Mouse (Mus musculus) embryonic facial prominence, embryonic 13.5 days (tissue): ENCODE data around the gene Mapk11. TPM values are rescaled to one million over a fixed set of nuclear protein-coding genes. Genes with fewer than 3 reads are reported as not detected.

ENCODE experiments used
- ATAC-seq: fragments of 200-750 bp; cut with Nextera tagmentation; 2 replicates; pipeline ENCODE4 v1.8.0; 2017; ENCODE audit warnings: low read depth; ENCODE audit not compliant: insufficient number of reproducible peaks, insufficient read depth, low FRiP score, low TSS enrichment
- H3K27ac ChIP-seq: fragments of 300-500 bp; sonication (generic); 2 replicates; pipeline ENCODE4 v1.5.1; 2015; ENCODE audit warnings: moderate library complexity, mild to moderate bottlenecking, inconsistent platforms
- H3K27me3 ChIP-seq: fragments of 300-500 bp; sonication (generic); 2 replicates; pipeline ENCODE4 v1.6.1; 2015; ENCODE audit warnings: mild to moderate bottlenecking, inconsistent platforms
- H3K36me3 ChIP-seq: fragments of 300-500 bp; sonication (generic); 2 replicates; pipeline ENCODE4 v1.6.1; 2015; ENCODE audit warnings: mild to moderate bottlenecking, inconsistent platforms
- H3K4me1 ChIP-seq: fragments of 300-500 bp; sonication (generic); 2 replicates; pipeline ENCODE4 v1.6.1; 2015; ENCODE audit warnings: inconsistent platforms
- H3K4me2 ChIP-seq: fragments of 300-500 bp; sonication (generic); 2 replicates; pipeline ENCODE4 v1.6.1; 2015; ENCODE audit warnings: moderate library complexity, mild to moderate bottlenecking, inconsistent platforms
- H3K4me3 ChIP-seq: fragments of 300-500 bp; sonication (generic); 2 replicates; pipeline ENCODE4 v1.5.1; 2015; ENCODE audit warnings: mild to moderate bottlenecking, inconsistent platforms
- H3K9ac ChIP-seq: fragments of 300-500 bp; sonication (generic); 2 replicates; pipeline ENCODE4 v1.6.1; 2015; ENCODE audit warnings: mild to moderate bottlenecking, inconsistent platforms
- H3K9me3 ChIP-seq: fragments of 300-500 bp; sonication (generic); 2 replicates; pipeline ENCODE4 v1.6.1; 2016; ENCODE audit warnings: inconsistent platforms
- WGBS: fragments of 180-500 bp; shearing (Covaris S2); methylation state at CpG from one replicate; pipeline ENCODE4 v1.1.7; 2015; ENCODE audit warnings: mixed read lengths; 5-methylcytosine and 5-hydroxymethylcytosine counted together
- polyA plus RNA-seq: library from polyadenylated mRNA; unstranded; fragments of >200 nt; fragmentation: Nextera tagmentation; extraction: Ambion mirVana; gene quantifications from 2 replicates; pipeline ENCODE4 v1.2.1, GENCODE M21; 2015

Gene Mapk11
- polyA plus RNA-seq, 1 experiment from 2014 or later, result 13.3 TPM

- Histone ChIP-seq H3K9ac (peak within 1 kb of the TSS; percentile 66), H3K36me3 (no peaks in the 10 kb centered on the region), H3K4me2 (peak within 1 kb of the TSS; percentile 90), H3K4me1 (peaks cover 21% of the 10 kb centered on the region), H3K27me3 (peaks cover 71% of the 10 kb centered on the region), H3K27ac (no peak within 1 kb of the TSS), H3K9me3 (no peaks in the 10 kb centered on the region), H3K4me3 (peak within 1 kb of the TSS; percentile 50)
- ATAC-seq, result 0 out of 2 replicates have a peak, but pooled peaks have one; percentile 37
- WGBS, result under 1% methylated on average over 21 of the region's 21 CpGs
These were observed 8.7 kb downstream of the Mapk11 start, which contains the start of gene Mapk12 for GRCm38 (mm10) chr15:89140659-89141252. Mapk12 (minus strand) TSS chr15:89140703.

DNA sequence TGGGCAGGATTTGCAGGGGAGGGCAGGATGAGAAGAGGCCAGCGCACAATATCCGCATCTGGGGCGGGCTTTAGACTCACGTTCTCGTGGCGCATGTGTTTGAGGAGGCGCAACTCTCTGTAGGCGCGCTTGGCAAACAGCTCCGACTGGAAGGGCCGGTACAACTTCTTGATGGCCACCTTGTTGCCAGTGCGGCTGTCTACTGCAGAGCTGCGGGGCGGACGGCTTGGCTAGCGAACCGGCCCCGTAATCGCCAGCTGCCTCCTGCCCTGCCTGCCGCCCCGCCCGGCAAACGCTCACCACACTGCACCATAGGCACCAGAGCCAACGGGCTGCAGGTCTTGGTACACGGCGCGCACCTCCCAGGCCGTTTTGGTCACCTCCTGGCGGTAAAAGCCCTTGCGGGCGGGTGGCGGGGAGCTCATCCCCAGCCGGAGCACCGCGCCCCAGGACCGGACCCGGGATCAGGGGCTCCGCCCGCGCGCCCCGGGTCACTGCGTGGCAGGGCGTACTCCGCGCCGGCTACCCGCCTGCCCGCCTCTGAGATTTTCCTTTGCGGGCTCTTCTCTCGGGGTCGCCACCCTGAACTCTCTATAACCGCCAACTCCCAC lies 9.3 kb downstream of the Mapk11 start:
- Histone ChIP-seq H3K4me3 (peak overlapping the region; percentile 50), H3K4me1 (peaks cover 21% of the 10 kb centered on the region), H3K27ac (no peak overlapping the region), H3K4me2 (peak overlapping the region; percentile 90), H3K9me3 (no peaks in the 10 kb centered on the region), H3K9ac (peak overlapping the region; percentile 66), H3K36me3 (no peaks in the 10 kb centered on the region), H3K27me3 (peaks cover 65% of the 10 kb centered on the region)
- no peak for ATAC-seq
- WGBS, result under 1% methylated on average over 53 of the region's 53 CpGs

DNA sequence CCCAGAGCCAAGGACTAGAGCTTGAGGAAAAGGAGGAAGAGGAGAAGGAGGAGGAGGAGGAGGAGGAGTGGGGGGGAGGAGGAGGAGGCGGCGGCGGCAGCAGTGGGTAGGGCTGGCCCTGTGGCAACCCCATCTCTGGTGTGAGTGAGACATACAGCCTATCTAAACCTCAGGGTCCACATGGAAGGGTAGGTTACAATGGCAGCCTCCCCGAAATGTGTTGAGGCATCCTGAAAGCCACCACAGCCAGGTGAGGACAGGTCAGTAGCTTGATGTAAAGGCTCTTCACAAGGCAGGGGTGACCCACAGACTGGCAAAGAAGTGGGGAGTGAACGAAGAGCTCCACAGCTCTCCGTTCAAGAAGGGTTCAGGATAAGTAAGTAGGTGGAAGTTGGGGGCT lies 10.9 kb downstream of the Mapk11 start:
- 88% methylated on average over 6 of the region's 6 CpGs for WGBS
- no peak overlapping the region for H3K4me3 ChIP-seq
- no peak overlapping the region for H3K9ac ChIP-seq
- H3K4me2 ChIP-seq, result no peak overlapping the region
- ATAC-seq, result no peak
- peaks cover 21% of the 10 kb centered on the region for H3K4me1 ChIP-seq
- no peak overlapping the region for H3K27ac ChIP-seq
- no peaks in the 10 kb centered on the region for H3K9me3 ChIP-seq
- H3K36me3 ChIP-seq, result no peaks in the 10 kb centered on the region
- peaks cover 52% of the 10 kb centered on the region for H3K27me3 ChIP-seq

DNA sequence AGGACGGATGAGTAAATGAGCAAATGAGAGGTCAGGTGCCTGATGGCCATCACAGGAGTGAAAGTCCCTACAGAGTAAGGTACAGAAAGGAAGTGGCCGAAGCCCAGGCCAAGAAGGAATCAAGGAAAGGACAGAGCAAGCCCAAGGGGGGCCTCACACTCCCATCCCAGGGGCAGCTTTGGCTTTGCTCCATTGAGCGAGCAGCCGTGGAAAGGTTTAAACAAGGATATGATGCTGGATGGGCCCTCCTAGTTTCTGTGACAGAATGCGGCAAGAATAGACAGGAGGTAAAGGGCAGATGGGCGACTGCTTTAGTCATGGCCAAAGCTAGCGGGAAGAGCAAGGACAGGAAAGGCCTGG lies 11.4 kb downstream of the Mapk11 start:
- Histone ChIP-seq H3K27ac (no peak overlapping the region), H3K4me3 (no peak overlapping the region), H3K27me3 (peaks cover 52% of the 10 kb centered on the region), H3K9ac (no peak overlapping the region), H3K4me1 (peaks cover 21% of the 10 kb centered on the region), H3K4me2 (no peak overlapping the region), H3K9me3 (no peaks in the 10 kb centered on the region), H3K36me3 (no peaks in the 10 kb centered on the region)
- WGBS, result 83% methylated on average over 7 of the region's 7 CpGs
- ATAC-seq, result no peak

DNA sequence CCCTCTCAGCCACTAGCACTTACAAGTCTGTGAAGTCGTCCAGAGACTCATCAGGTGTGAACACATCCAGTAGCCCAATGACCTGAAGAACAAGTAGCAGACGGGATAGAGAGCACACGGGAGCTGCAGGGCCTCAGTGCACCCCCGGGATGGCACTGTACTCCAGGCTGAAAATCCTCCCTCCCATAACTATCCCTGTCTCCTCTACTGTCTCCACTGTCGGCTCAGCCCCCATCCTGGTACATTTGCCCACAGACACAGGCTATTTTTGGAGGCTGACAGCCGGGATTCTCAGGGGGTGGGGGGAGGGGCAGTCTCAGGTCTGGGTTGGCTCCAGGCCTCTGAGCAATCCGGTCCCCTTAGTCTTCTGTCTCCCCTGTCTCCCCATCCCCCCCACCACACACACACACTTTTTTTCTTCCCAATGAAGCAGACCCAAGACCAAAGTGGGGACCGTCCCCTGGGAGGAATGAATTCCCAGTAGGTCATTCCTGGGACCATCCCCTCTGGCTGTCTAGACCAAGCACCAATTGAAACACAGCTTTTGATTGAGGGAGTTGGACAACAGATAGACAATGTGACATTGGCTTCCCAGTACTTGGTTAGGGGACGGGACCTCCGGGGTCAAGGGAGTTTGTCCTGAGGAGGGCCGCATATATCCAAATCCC lies 11.9 kb downstream of the Mapk11 start:
- Histone ChIP-seq H3K4me2 (no peak overlapping the region), H3K4me1 (peaks cover 21% of the 10 kb centered on the region), H3K36me3 (no peaks in the 10 kb centered on the region), H3K27me3 (peaks cover 49% of the 10 kb centered on the region), H3K9me3 (no peaks in the 10 kb centered on the region), H3K27ac (no peak overlapping the region), H3K9ac (no peak overlapping the region), H3K4me3 (no peak overlapping the region)
- 65% methylated on average over 11 of the region's 11 CpGs for WGBS
- ATAC-seq, result no peak

DNA sequence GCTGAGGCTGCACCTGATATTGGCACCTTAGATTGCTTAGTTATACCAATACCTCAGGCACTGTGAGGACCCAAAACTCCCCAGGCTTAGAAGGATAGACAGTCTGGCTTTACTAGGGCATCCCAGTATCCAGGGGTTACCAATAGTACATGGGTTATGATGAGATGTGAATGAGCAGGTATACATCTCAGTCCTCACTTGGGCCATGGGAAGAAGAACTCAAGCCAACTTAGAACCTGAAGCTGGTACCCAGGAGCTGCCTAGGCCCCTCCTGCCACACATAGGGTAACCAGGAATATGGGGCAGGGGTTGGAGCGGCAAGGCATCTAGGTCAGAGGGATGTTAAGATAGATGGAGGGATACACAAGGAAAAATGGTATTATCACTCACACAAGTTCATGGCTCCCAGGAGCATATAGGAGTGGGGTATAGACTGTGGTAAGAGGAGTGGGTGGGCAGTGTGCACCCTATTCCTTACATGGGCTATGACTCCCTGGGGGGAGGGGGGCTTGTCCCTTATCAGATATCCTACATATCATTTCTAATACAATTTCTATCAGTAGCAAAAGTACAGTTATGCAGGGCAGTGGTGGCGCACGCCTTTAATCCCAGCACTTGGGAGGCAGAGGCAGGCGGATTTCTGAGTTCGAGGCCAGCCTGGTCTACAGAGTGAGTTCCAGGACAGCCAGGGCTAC lies 12.8 kb downstream of the Mapk11 start:
- Histone ChIP-seq H3K4me2 (no peak overlapping the region), H3K9ac (no peak overlapping the region), H3K4me3 (no peak overlapping the region), H3K27me3 (peaks cover 40% of the 10 kb centered on the region), H3K27ac (no peak overlapping the region), H3K36me3 (no peaks in the 10 kb centered on the region), H3K9me3 (no peaks in the 10 kb centered on the region), H3K4me1 (peaks cover 21% of the 10 kb centered on the region)
- WGBS, result 96% methylated on average over 5 of the region's 5 CpGs
- ATAC-seq, result no peak

- Histone ChIP-seq H3K9ac (no peak overlapping the region), H3K9me3 (no peaks in the 10 kb centered on the region), H3K36me3 (no peaks in the 10 kb centered on the region), H3K4me2 (no peak overlapping the region), H3K4me3 (no peak overlapping the region), H3K4me1 (peaks cover 18% of the 10 kb centered on the region), H3K27me3 (no peaks in the 10 kb centered on the region), H3K27ac (no peak overlapping the region)
- ATAC-seq, result no peak
- WGBS, result 86% methylated on average over 3 of the region's 3 CpGs
These were observed 18.1 kb downstream of the Mapk11 start for GRCm38 (mm10) chr15:89131316-89131715.

DNA sequence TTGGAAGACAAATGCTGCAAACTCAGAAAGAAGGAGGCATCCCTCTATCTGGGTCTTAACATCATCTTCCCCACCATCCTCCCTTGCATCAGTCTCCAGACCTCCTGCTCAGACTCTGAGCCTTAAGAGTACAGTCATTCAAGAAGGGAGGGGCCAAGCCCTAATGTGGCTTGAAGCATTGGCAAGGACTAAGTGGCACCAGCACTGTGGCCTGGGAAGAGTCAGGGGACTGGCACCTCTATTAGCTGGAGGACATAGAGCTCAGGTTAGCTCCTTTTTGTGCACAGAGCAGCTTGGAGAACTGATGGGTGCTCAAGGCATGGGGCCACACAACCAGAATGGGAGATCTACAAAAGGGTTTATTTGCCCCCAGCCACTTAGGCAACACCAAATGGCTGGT lies 19.2 kb downstream of the Mapk11 start:
- Histone ChIP-seq H3K27ac (no peak overlapping the region), H3K9me3 (no peaks in the 10 kb centered on the region), H3K4me3 (no peak overlapping the region), H3K36me3 (peaks cover 7% of the 10 kb centered on the region; the same call in 1 of the 2 replicates), H3K27me3 (no peaks in the 10 kb centered on the region), H3K4me2 (no peak overlapping the region), H3K4me1 (peaks cover 18% of the 10 kb centered on the region), H3K9ac (no peak overlapping the region)
- ATAC-seq, result no peak

- WGBS, result 2% methylated on average over 36 of the region's 36 CpGs
- H3K36me3 ChIP-seq, result peaks cover 11% of the 10 kb centered on the region; the same call in 1 of the 2 replicates
- peak; percentile 77 for ATAC-seq
- H3K4me2 ChIP-seq, result peak within 1 kb of the TSS; percentile 88
- no peaks in the 10 kb centered on the region for H3K27me3 ChIP-seq
- H3K9ac ChIP-seq, result peak within 1 kb of the TSS; percentile 79
- H3K9me3 ChIP-seq, result no peaks in the 10 kb centered on the region
- peak within 1 kb of the TSS; percentile 62 for H3K4me3 ChIP-seq
- peak within 1 kb of the TSS; percentile 80 for H3K27ac ChIP-seq
- peaks cover 23% of the 10 kb centered on the region for H3K4me1 ChIP-seq
These were observed 20.8 kb downstream of the Mapk11 start, which contains the start of gene Hdac10 for GRCm38 (mm10) chr15:89128382-89129350. Hdac10 (minus strand) TSS chr15:89128700.

DNA sequence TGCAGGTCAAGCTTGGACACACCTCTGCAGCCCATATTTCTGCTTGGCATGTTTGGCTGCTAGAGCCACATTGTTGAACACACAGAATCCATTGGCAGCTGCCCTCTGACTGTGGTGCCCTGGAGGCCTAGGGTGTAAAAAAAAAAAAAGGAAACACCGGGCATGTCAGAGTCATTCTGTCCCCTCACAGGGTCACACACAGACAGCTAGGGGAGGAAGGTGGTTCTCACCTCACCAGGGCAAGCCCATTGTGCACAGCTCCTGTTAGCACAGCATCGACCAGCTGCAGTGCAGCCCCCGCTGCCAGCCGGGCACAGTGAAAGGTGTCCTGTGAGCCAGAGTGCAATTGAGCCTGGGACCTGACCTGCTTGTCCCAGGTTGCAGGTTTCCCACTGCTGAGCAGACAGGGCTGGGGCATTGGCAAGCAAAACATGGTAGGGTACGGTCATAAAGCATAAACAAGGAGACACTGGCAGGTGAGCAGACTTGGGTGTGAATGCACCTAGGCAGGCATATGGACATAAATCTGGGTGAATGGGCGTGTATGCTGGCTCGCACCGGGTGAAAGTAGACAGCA lies 22.0 kb downstream of the Mapk11 start:
- no peak overlapping the region for H3K27ac ChIP-seq
- peaks cover 28% of the 10 kb centered on the region for H3K4me1 ChIP-seq
- no peaks in the 10 kb centered on the region for H3K27me3 ChIP-seq
- H3K4me2 ChIP-seq, result peak overlapping the region; percentile 88
- ATAC-seq, result no peak
- peaks cover 11% of the 10 kb centered on the region; the same call in 1 of the 2 replicates for H3K36me3 ChIP-seq
- H3K9me3 ChIP-seq, result no peaks in the 10 kb centered on the region
- H3K9ac ChIP-seq, result peak overlapping the region; percentile 79
- WGBS, result 87% methylated on average over 8 of the region's 8 CpGs
- peak overlapping the region; percentile 62 for H3K4me3 ChIP-seq
